Mouse (Mus musculus) erythroid progenitor cell, adult 5-6 weeks (primary cell): ENCODE results near the gene Ints11. TPM values are rescaled to one million over a fixed set of nuclear protein-coding genes. Genes with fewer than 3 reads are reported as not detected.

Experiments used
- ATAC-seq: replicated peaks from 2 replicates; pipeline ENCODE4 v1.8.0; 2016; ENCODE audit warnings: moderate number of reproducible peaks, mild to moderate bottlenecking, moderate TSS enrichment, inconsistent platforms; ENCODE audit not compliant: poor library complexity, low FRiP score, severe bottlenecking
- total RNA-seq, 2 experiments: library from RNA; stranded (forward) in 1 of 2; stranded (reverse) in 1 of 2; fragments of 150-400 nt in 1 of 2; fragments of 186-747, 209-891 nt in 1 of 2; gene quantifications; 2 replicates each; pipeline versions ENCODE4 v1.2.3 to v1.2.4; 2015 to 2017; ENCODE audit warnings: low replicate concordance in 2 of 2

Gene Ints11
- total RNA-seq (2015; ENCODE audit: low replicate concordance), result 14.7 and 28.8 TPM in 2 replicates
- total RNA-seq (2017; ENCODE audit: low replicate concordance), result 7.9 and 33.2 TPM in 2 replicates

DNA sequence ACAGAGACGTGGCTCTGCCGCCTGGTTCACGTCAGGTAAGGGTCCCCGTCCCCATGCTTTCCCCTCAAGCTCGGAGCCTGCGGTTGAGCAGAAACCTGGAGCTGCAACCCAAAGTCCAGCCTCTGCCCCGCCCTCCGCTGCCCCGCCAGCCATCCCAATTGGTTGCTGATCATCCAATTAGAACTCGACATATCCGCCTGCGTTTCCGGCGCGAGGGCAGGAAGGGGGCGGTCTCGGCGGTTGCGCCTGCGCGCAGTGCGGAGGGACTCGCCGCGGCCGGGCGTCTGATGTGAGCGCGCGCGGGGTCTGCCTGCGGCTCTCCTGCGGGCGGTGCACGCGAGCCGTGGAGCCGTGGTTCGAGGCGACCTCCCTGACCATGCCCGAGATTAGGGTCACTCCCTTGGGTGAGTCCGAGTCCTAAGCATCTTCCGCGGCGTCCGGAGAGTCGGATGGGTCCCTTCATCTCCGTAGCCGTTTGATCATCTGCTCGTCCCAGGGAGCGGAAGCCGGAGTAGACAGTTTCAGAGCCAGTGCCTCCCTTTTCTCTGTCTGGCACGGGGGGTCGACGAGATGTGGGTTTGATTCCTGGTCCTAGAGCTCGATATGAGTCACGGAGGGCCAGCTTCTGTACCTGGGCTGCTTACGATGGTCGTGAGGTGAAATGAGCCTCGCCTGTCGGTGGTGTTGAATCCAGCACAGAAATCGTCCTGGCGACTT is at the start of gene Ints11, which contains the start of gene Cptp:
Ints11 (plus strand) TSS at position 230 of the 717 bp plus-strand sequence.
Cptp (minus strand) TSS at position 124 of the 717 bp plus-strand sequence.
- ATAC-seq, result peak; percentile 98

DNA sequence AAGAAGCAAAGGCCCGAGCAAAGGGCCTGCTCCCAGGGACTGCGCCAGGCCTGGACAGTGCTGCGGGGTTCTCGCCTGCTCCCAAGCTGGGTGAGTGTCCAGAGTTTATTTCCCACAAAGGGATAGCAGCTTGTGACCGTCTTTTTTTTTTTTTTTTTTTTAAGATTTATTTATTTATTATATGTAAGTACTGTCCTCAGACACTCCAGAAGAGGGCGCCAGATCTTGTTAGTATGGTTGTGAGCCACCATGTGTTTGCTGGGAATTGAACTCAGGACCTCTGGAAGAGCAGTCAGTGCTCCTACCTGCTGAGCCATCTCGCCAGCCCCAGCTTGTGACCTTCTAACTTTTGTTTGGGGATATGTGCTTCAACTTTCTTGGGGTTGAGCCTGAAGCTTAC is 48.3 kb upstream of the Ints11 start:
- no peak for ATAC-seq

DNA sequence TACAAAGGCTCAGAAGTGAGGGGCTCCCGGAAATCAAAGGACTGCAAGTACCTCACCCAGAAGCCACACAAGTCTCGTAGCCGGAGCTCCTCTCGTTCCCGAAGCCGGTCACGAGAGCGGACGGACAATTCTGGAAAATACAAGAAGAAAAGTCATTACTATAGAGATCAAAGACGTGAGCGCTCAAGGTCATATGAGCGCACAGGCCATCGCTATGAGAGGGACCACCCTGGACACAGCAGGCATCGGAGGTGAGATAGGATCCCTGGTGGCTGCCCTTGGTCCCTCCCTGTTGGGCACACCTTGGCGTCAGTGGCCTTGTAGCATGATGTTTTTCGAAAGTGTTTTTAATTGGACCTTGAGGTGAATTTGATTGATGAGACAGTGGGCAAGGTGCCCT is 45.9 kb upstream of the Ints11 start:
- ATAC-seq, result no peak

DNA sequence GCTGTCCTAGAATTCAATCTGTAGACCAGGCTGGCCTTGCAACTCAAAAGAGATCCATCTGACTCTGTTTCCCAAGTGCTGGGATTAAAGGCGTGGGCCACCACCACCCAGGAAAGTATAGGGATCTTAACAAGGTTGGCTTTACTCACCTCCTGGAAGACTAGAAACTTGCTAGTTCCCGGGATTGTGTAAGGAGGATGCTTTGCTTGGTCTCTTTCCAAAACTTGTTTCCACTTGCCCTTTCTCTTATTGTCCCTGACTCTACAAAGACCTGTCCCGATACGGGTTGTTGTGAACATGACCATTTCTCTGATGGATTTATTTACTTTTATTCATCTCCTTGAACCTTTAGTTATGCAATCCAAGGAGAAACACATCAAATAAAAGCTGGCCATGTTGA is 39.5 kb upstream of the Ints11 start:
- no peak for ATAC-seq

DNA sequence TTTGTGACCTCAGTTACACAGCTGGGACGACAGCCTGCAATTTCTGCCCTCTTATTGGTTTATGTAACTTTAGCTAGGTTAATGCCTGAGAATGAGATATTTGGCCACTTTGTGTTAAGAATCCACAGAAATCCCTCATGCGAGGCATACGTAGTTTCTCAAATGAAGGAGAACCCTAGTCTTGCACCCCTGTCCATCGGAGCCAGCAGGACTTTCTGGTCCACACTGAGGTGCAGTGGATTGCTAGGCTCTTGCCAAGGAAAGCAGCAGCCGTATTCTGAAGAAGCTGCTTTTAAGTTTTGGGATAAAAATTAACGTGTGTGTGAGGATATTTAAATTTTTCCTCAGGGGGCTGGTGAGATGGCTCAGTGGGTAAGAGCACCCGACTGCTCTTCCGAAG is 38.8 kb upstream of the Ints11 start:
- ATAC-seq, result no peak

GRCm38 (mm10) chr4:155831205-155831766 is 38.1 kb upstream of the Ints11 start, which contains the start of gene Aurkaip1:
Gene Aurkaip1 (plus strand): TSS chr4:155831272.
- ATAC-seq, result peak; percentile 92

DNA sequence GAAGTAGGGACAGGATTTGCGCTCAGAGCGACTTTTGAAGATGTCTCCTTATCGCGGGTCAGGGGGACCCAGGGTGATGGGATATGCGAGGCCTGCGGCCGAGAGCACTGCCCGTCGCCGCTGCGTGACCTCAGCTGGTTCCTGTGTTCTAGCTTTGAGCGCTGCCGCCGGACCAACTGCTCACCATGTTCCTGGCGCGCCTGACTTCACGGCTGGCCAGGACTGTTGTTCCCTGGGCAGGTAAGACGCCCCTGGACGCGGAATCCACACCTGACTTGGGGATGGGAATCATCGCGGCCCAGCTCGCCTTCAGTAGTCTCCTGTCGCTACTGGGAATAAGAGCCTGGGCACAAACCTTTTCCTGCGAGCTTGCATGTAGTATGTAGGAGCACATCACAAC is 37.5 kb upstream of the Ints11 start:
- ATAC-seq, result peak; percentile 41

DNA sequence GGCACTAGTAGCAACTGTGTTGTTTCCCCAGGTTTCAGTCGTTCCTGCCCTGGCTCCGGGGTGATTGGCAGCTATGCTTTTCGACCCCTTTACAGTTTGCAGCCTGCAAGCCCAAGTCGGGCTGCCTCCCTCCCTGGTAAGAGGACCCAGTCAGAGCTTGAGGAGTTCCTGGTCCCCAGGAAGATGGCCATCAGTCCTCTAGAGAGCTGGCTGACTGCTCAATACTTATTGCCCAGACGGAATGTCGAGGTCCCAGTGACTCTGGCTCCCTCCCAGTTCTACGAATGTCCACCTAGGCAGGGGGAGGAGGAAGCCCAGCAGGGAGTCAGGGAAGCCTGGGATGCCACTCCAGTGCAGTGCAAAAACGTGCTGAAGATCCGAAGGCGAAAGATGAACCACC is 37.0 kb upstream of the Ints11 start:
- ATAC-seq, result no peak

DNA sequence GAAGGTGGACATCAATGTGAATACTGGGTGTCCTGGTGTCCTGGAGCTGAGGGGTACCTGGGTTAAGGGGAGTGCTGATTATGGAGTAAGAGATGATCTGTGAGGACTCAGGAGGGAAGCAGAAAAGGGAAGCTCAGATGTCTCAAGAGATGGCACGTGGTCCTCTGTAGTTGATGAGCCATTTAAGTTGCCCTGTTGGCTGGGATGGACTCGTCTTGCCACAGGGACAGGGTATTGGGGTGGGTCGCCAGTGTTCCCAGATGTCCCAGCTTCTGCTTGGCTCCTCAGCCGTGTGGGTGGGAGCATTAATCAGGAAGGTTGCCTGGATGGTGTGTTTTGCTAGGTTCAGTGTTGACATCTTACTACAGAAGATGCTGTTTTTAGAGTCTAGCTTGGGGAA is 36.1 kb upstream of the Ints11 start:
- ATAC-seq, result no peak

- peak; percentile 54 for ATAC-seq
These were observed 35.5 kb upstream of the Ints11 start for GRCm38 (mm10) chr4:155833836-155834235.

DNA sequence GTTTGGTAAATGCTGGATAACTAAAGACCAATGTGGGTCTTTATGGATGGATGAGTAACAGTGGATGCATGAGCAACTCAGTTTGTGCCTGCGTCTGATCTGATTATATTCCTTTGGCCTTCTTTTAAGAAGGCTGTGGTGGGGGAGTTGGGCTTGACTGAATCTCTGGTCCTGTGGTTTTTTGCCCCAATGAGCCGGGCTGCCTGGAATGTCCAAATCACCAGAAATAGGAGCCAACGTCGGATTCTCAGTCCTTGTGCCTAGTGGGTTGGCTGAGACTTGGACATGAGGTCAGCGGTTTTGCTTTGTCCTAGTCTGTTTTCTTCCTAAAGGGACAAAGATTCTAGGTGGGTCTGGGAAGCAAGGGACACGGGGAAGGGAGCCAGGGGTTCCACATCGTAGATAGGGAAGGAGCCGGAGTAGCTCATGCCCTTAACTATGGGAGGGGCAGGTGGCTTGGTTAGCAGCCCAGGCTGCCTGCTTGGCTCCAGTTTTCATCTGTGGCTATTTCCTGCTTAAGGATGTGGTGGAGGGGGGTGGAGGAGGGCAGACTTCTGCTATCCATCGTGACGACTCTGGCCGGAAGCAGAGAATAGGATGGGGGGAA is 31.8 kb upstream of the Ints11 start:
- ATAC-seq, result no peak

- ATAC-seq, result no peak
These were observed 30.9 kb upstream of the Ints11 start for GRCm38 (mm10) chr4:155838187-155839153.

GRCm38 (mm10) chr4:155839483-155839910 is 29.8 kb upstream of the Ints11 start, which contains the start of gene Mxra8:
Gene Mxra8 (plus strand): TSS chr4:155839680.
- ATAC-seq, result no peak

- ATAC-seq, result no peak
These were observed 29.0 kb upstream of the Ints11 start for GRCm38 (mm10) chr4:155840076-155841002.

DNA sequence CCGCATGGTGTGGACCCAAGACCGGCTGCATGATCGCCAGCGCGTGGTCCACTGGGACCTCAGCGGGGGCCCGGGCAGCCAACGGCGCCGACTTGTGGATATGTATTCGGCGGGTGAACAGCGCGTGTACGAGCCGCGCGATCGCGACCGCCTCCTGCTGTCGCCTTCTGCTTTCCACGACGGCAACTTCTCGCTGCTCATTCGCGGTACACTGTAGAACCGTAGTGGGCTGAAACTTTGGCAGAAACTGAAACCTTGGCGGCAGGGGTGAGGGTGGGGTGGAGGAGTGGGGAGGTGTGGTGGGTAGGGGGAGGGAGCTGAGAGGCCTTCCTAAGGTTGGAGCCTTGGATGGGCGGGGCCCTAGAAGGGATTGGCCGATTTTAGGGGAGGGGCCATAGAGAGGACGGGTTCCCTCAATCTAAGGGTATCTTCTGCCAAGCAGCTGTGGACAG is 28.3 kb upstream of the Ints11 start:
- ATAC-seq, result peak; percentile 45

GRCm38 (mm10) chr4:155841651-155842270 is 27.6 kb upstream of the Ints11 start:
- no peak for ATAC-seq

DNA sequence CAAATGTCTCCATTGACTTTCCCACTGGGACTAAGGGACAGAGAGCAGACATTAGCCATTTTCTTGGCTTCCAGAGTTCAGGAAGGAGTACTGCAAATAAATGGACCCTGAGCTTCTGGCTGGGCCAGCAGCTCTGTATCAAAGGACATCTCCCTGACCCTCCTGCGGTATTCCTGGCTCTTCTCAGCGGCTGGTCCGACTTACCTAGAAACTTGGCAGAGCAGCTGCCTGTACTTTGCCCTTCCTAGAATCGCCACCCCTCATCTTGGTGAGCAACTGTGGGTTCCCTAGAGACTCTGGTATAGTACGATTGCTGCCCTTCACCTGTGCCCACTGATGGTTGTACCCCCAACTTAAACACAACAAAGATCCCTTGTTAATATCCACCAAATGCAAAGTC is 26.1 kb upstream of the Ints11 start:
- no peak for ATAC-seq

DNA sequence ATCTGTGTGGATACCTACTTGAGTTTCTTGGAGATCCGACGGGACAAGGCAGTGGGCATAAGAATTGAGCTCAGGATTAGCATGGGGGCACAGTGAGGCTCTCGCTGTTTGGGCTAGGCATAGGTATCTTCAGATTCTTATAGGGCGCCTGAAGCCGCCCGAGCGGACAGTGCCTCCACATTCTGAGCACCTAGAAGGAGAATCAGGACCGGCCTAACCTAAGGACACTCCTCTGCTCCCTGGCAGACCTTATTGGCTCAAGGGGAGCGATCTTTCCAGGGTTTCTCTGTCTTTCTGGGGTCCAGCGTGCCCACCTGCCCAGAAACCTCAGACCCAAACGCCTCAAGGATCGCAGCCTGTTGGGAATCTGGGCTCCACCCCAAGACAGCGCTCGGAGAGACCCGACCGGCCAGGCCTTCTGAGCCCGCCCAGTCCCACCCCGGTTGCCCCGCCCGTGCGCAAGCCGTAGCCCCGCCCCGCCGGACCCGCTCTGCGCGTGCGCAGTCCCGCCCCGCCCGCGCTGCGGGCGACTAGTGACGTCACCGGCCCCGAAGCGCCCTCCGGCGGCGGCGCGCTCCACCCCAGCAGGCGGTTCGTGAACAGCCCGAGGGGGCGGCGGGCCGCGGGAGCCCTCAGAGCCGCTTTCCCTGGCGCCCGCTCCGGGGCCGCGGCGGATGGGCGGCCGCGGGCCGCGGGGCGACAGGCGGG is 22.3 kb upstream of the Ints11 start, which contains the start of gene Dvl1:
Dvl1 (plus strand) TSS at position 532 of the 708 bp plus-strand sequence.
- peak; percentile 82 for ATAC-seq
